Mouse (Mus musculus): ENCODE results near the gene Slc2a12.

The Slc2a12 gene

DNA sequence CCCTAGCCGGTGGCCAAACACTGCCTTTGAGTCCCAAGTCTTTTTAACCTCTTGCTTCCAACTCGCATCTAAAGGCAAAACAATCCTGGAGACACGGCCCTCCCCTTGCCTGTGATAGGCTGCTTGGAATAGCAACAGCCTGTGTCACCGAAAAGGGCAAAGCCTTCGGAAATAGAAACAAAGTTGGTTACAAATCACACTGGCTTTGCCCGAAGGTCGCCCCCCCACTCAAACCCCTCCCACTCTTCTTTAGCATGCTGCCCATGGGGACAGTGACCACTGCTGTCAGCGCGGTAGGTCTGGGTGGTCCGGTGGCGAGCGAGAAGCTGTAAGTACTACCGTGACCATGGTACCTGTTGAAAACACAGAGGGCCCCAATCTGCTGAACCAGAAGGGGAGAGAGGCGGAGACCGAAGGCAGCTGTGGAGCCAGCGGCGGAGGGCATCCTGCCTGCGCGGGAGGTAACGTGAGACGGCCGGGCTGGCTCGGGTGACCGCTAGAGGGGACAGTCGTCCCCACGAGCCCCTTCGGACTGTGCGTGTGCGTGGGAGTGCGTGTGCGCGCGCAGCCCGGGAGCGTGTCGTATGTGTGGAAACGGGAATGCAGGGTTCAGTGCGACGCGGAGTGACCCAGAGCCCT is at the start of gene Slc2a12:
Gene Slc2a12, plus strand, starts transcription at position 159 of the 639 bp plus-strand sequence.
- DNase-seq (ENCODE audit: low spot score) = peak; percentile 81

DNA sequence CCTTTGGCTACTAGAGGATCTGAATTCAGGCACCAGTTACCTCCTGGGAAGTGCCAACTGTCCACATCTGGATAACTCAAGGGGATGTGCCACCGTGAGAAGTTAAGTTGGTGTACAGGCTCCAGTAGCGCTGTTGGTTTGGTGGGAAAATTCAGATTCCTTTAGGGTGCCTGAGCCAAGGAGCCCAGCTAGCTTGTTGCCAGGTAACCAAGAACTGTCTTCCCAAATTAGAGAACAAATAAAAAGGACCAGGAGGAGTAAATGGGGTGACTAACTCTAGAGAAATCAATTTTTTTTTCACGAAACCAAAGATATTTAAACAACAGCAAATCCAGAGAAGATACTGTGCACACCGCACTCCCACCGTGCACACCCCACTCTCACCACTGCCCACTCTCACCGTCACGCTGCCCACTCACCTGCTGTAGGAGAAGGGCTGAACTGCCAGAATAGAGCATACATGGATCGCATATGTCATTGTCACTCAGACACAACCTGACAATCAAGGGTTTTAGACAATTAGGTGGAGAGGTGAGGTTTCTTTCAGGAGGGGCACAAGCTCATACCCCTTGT is 45.8 kb upstream of the Slc2a12 start:
- no peak for DNase-seq (ENCODE audit: low spot score)

DNA sequence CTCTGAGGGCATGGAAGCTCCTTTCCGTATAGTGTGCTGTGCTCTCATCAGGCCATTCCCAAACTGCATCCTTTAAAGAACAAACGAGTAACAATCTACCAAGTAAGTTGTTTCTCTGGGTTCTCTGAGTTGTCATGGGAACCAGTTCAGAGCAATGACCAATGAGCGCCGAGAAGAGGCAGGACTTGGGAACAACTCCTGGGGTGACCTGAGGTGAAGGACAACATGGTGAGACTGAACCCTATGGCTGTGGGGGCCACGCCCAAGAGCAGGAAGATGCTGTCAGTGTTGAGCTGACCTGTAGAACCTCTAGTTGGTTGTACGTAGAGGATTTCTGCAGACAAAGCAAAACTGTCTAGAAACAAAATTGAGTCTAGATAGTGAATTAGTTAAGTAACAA is 43.8 kb upstream of the Slc2a12 start:
- DNase-seq (ENCODE audit: low spot score) = no peak

DNA sequence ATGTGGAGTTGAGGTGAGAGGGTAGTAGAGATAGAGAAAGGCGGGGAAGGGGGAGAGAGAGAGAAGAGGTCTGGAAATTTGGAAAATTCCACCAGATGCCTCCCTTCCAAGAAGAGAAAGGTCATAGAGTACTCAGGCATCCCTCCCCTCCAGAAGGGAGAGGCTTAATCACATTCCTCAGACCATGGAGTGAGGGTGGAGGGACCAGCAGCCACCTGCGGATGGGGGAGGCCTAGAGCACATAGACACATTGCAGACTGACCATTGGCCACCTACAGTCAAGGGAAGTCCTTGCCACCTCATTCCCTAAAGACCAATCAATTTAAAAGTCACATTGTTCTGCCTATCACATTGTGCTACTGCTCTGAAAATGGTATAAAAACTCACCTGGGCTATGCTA is 40.0 kb upstream of the Slc2a12 start:
- no peak for DNase-seq (ENCODE audit: low spot score)

DNA sequence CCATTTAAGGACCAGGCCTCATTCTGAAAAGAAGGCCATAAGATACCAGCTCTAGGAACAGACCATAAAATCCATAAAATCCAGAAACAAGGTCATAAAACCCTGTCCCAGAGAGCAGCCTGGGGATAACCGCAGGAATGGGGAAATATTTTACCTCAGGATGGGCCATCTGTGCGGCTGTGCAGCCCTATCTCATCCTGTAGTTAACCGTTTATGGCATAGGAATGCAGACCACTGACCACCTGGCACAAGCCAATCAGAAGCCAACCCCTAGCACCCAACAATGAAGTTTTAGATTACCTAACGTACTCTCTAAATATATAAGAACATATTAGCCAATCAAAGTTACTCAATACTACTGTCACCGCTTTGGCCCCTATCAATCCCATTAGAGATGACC is 36.5 kb upstream of the Slc2a12 start:
- peak; percentile 8 for DNase-seq (ENCODE audit: low spot score)

DNA sequence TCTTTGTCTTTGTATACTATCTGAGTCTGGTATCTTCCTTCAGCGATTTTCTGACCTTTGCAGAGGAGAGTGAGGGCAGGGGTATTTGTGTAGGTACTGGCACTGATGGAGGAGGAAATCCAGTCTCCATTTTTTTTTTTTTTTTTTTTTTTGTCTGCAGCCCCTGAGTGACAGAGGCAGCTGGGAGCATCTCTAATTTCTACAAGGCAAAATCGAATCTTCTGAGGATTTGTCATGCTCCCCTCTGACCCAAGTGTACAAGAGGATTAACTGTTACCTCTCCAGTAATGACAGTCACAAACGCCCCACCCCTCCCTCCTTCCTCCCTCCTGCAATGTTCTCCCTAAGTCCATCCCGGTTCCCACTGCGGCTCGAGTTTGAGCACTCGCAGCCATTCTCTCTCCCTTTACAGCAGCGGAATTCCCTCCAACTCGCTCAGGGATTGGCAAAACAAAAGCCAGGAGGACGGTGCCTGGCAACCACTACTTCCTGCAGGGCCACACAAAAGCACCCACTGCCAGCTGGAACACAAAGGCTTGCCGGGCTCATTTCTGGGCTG is 35.9 kb upstream of the Slc2a12 start:
- peak; percentile 81 for DNase-seq (ENCODE audit: low spot score)

DNA sequence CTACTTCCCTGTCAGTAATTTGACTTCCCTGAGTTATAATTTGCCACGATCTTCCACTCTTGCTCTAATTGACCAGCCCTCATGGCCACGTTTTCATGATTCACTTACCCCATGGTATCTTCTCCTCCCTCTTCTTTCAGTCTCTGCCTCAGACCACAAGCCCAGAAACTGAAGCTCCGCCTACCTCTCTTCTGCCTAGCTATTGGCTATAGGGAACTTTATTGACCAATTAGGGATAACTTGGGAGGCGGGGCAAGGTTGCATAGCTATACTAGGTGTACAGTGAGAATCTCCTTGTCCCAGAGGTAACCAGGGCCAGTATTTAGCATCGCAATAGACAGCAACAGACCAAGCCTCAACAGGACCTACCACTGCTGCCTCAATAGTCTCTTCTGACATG is 31.5 kb upstream of the Slc2a12 start:
- no peak for DNase-seq (ENCODE audit: low spot score)

DNA sequence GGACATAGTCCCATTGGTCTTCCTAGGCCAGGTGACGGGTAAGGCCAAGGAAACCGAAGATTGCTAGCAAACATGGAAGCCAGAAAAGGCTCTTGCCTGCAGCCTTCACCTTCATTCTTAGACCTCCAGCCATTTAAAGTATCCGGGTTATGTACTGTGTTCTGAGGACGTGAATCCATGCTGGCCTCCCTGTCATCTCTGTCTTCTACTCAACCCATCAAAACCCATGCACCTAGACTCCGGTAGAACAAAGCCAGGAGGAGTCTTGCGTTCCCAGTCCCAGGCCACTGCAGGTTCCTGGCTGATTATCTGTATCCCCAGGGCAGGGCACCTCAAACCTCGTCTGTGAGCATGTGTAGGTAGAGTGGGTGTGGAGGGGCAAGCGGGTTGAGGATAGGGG is 30.3 kb upstream of the Slc2a12 start:
- no peak for DNase-seq (ENCODE audit: low spot score)

DNA sequence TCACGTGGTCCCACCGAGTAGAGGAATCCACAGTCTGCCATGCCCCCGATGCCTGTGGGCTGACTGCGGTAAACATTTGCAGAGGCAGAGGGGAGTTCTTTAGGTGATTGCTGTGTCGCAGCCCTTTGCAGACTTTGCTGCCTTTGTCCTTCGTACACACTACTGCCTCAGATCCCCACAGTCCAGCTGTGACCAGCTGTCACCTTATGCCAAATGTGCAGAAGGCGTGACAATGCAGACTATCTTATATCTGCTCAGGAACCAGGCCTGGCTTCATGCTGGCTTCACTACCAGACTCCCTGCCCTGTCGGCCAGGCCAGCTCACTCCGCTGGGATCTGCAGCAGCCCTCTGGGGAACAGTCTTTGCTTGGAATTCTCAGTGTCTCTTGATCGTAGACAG is 29.5 kb upstream of the Slc2a12 start:
- no peak for DNase-seq (ENCODE audit: low spot score)

DNA sequence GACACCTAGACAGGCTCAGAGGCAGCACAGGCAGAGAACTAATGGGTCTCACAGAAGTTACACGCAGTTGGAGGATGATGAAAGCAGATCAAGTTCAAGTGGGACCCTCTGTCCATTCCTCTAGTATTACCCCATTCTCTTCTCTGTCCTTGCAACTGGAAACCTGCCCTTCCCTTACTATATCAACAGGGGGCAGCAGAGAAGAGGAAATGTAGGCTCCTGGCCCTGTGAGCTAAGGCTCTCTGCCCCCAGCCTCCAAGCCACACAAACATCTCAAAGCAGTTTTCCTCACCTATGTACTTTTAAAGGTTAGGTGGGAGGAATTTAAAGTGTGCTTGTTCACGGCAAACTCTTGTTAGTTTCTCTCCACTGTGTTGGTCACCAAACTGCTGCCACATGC is 26.0 kb upstream of the Slc2a12 start:
- DNase-seq (ENCODE audit: low spot score) = peak; percentile 48

DNA sequence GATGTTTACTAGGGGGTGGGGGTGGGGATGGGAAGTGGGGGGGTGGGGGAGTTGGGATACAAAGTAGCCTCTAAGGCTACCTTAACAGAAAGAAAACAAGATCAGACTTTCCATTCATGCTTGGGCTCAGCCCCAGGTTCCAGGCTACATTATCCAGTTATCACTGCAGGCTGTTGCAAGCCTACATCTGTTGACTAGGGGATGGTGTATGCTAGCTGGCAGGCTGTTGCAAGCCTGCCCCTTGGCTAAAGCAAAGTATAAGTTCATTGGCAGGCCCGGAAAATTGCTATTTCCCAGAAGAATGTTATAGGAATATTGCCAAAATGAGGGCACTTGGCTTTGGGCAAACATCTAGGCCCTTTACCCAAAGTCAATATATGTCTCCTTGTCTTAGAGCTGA is 16.0 kb upstream of the Slc2a12 start:
- DNase-seq (ENCODE audit: low spot score) = no peak

DNA sequence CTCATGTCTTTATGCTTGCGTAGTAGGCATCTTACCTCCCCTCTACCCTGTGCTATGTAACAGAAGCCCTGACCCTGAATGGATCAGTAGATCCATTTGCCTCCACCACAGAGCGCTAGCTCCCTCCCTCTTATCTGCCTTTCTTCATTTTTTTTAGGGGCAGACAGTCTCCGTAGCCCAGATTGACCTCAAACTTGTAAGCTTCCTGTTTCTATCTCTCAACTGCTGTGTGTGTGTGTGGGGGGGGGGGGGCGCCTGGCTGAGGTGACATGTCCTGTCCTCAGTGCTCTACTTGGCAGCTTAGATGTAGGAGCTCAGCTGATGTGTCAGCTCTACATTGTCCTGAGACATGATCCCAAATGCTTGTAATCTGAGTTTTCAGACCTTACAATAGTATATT is 13.7 kb upstream of the Slc2a12 start:
- no peak for DNase-seq (ENCODE audit: low spot score)

DNA sequence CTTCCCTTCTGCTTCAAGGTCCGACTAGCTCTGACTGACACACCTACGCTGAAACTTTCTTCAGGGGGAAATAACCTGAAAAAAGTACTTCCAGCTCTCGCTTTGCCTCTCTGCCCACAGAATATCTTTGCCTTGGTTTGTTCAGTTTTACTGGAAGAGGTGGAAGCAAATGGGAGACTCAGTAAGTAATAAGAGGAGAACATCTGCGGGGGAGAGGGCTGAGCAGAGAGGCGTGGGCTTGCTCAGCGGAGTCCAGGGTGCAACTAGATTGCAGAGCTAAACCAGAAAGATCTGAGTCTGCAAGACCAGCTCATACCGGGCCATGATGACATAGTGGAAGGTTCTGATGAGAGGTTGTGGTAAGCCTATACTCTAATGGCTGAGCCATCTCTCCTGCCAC is 13.3 kb upstream of the Slc2a12 start:
- no peak for DNase-seq (ENCODE audit: low spot score)

DNA sequence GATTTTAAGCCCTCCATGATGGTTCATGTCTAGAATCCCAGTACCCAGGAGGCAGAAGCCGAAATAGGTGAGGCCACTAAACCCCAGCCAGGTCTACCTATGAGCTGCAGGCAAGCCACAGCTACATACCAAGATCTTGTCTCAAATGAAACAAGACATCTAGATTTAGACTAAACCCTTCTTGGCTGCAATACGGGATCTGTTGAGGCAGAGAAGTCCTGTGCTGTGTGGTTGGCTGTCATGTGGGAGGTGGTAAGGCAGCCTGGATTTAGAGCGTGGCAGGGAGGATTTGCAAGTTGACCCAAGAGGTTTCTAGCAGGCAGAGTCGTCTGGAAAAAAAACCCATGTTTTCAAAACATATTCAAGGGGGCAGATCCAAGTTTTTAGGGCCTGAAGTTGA is 12.9 kb upstream of the Slc2a12 start:
- no peak for DNase-seq (ENCODE audit: low spot score)

DNA sequence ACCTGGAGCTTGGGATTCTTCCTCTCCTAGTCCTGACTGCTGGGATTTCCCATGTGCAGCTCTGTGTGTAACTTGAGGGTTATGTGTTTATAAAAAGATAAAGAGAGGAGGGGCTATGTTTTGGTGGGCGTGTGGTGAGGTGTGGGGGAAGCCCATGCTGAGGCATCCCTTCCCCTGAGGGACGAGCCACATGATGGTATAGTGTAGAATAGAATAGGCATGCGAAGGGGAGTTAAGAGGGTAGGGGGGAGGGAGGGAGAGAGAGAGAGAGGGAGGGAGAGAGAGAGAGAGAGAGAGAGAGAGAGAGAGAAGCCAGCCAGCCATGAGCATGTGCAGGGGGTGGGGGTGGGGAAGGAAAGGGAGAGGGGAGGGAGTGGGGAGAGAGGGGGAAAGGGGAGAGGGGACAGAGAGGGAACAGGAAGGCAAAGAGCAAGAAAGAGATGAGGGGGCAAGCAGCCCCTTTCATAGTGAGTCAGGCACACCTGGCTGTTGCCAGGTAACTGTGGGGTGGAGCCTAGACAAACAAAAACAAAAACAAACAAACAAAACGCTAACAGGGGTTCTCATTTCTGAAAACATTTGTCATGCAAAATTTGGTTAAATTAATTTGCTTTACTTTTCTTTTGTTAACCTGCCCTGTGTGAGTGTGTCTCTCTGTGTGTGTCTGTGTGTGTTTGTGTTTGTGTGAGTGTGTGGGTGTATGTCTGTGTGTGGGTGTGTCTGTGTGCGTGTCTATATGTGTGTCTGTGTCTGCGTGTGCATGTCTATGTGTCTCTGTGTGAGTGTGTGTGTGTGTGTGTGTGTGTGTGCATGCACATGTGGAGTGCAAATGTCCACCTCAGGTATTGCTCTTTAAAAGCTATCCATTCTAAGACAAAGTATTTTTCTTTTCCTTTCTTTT is 11.2 kb upstream of the Slc2a12 start:
- no peak for DNase-seq (ENCODE audit: low spot score)

DNA sequence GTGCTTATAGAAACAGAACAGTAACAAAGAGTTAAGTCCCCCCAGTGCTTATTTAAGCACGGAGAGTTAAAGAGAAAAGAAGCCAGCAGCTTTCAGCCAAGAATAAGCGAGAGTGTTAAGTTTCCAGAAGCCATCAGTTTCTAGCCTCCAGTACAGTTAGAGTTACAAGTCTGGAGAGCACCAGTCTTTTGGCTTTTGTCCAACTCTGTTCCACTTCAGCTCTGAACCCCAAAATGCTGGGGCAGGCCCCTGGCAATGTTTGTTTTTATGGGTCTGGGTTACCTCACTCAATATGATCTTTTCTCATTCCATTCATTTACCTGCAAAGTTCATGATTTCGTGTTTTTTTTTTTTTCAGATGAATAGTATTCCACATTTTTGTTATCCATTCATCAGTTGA is 7.6 kb upstream of the Slc2a12 start:
- no peak for DNase-seq (ENCODE audit: low spot score)

DNA sequence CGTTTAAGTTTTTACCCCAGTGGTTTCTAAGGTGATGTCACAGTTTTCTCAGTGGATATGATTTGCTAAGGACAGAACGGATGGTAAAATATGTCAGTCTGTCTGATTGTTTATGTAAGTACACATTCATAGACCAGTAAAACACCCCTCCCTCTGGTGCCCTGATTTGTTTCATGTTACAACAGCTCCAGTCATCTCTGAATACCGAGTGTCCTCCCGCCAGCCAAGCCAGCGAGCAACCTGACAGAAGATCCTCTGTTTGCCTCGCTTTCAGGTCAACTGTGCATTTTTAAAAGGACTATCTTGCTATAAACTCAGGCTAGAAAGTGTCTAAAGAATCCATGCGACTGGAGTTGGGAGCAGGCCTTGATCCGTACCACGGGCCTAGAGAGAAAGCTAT is 640 bp upstream of the Slc2a12 start:
- peak; percentile 26 for DNase-seq (ENCODE audit: low spot score)

DNA sequence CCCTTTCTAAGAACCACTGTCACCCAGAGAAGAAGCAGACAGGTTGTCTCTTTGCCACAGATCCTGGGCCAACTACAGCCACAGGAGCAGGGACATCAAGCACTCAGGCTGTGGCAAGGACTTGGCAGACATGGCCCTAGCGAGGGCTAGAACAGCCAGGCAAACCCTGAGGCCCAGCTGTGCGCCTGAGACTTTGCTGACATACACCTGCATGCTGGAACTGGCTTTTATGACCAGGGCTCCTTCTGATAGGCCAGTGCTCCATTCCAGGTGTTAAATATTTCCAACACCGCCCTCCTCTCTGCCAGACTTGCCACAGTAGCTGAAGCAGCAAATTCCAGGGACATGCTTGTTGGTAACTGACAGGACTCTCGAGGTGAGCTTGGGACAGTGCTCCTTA is 3.9 kb downstream of the Slc2a12 start:
- no peak for DNase-seq (ENCODE audit: low spot score)

DNA sequence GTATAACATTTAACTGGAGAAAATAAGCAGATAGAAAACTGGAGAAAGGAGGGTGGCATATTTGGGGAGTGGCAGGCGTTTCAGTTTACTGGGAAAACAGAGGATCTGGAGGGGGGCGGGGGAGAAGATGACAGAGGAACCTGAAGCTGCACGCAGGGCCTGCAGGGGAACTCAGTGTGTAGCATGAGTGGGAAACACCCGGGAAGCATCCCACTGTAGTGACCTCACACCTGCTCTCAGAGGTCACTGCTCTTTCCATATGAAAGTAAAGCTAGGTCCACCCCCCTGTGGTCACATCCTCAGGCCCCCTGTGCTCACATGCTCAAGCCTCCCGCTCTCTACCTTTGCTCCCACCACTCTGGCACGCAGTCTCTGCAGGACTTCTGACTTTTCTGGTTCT is 9.0 kb downstream of the Slc2a12 start:
- DNase-seq (ENCODE audit: low spot score) = no peak

DNA sequence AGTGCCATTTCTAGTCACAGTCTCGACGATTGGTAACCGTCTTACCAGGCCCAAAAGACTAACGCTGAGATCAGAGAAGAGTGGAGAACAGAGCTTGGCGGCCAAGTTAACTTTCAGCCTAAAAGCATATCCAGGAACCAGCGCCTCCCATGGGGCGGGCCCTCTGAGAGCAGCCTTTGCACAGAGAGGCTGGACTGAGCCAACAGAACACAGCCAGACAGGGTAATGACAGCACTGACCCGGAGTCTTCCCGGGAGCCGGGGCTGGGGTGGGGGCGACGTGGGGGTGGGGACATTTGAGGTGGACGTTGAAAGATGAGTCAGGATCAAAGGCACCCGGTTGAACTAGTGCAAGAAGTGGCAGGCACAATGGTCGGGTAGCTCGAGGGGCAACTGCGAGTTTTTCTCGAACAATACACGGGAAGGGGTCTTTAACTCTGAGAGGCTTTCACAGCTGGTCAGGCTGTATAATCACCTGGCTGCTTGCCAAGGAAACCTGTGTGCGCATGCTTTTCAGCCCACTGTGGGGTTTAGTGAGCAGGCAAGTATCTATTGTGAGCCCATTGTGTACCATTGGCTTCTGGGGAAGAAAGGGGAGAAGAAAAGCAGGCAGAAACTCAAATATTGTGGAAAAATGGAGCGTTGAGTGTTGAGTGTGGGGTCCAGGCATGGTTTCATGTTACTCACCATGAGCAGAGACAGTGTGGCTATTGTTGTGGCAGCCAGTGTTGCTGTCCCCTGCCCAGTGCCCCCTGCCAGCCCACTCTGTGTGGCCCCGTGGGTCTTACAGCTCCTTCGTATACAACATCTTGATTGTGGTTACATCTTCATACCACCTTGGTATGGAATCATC is 13.9 kb downstream of the Slc2a12 start:
- DNase-seq (ENCODE audit: low spot score) = peak; percentile 59

DNA sequence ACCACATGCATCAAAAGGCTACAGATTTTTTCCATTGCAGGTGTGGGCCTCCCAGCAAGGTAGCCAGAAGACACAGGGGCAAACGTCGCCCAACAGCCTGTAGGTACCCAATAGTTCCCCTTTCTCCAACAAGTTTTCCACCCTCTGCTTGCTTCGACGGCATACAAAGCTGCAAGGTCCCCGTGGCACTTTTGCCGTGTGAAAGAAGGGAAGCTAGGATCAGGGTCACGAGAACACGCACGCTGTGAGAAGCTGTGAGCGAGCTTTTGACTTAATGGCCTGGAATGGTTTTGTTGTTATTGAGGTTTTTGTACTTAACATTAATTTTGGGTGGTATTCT is 14.5 kb downstream of the Slc2a12 start:
- DNase-seq (ENCODE audit: low spot score) = no peak
